Mouse (Mus musculus): ENCODE results near the gene Mgat4e. TPM values are rescaled to one million over a fixed set of nuclear protein-coding genes. Genes with fewer than 3 reads are reported as not detected.

Mgat4e gene
- not detected for total RNA-seq (2021)
- long read RNA-seq, experiment 1, result 0 reads
- long read RNA-seq, experiment 2, result 0 reads

DNA sequence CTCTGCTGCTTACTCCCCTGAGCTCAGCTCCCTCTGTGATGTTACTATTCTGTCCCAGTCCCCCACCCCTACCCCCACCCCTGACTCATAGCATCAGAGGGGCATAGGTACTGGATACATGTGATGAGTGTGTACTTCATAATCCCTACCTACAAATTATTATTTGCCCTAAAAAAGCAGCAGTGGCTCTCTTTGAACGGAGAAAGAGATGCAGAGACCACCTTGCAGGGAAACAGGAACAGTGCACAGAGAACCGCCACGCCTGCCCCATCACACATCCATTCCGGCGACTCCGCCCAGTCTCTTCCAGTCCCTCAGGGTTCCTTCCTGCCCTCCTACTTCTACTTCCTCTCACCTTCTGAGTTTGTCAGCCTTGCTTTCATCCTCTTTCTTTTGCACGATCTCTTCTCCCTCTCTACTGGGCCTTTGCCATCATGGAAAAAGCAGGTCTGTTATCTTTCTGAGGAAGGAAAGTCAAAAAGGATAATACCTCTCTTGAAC, at the start of gene Mgat4e:
Gene Mgat4e (minus strand): TSS at position 51 of the 501 bp plus-strand sequence.
- DNase-seq, result no peak

DNA sequence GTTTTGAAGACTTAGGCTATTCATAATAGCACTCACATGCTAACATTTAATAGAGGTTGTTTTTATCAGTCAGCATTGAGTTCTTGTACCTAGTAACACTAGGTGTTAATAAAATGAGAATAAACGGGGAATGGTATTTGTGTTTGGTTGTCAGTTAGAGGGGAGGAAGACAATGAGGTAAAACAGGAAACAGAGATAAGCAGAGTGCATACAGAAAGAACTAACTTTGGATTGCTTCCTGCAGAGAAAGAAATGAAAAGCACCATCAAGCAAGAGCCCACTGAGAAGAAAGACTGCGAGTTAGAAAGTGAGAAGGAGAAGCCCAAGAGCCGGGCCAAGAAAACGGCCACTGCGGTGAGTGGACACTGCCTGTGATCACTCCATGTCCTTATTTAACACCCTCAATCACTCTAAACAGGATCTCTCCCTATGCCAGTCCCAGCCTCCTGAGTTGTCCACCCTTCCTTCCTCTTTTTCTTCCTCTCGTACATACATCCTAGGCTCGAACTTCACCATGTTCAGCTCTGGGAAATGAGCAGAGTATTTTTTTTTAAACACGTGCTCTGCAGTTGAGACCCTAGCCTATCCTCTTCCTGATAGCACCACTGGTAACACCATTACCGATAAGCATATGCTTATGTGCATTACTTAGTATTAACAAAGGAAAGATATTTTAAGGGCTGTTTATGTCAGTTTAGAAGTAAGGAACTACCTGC, 48.0 kb upstream of the Mgat4e start:
- DNase-seq, result no peak

DNA sequence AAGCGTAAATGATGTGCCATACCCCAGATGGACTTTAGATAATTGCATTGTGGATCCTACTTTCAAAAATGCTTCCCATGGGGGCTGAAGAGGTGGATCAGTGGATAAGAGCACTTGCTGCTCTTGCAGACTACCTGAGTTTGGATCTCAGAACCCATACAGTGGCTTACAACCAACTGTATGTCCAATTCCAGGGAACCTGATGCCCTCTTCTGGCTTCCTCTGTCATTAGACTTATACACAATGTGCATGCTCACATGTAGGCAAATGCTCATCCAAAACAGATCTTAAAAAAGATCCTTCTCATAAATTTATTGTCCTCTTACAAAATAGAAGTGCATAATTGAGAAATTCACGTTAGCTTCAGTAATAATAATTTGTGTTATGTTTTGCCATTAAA, 42.3 kb upstream of the Mgat4e start:
- DNase-seq, result peak in 1 of 2 experiments; percentile 9

DNA sequence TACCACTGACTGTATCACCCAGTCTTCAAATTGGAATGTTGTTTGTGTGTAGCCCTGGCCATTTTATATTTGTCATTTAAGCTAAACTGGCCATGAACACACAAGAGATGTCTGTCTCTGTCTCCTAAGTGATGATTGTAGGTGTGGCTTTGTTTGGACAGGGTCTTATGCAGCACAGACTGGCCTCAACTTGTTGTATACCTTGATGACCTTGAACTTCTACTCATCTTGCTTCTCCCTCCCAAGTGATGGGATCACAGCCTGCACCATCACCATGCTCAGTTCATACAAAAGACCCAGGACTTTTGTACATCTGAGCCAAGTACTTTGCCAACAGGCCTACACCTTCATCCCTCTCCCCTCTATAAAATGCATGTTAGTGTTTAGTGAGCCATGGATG, 40.2 kb upstream of the Mgat4e start:
- no peak for DNase-seq

DNA sequence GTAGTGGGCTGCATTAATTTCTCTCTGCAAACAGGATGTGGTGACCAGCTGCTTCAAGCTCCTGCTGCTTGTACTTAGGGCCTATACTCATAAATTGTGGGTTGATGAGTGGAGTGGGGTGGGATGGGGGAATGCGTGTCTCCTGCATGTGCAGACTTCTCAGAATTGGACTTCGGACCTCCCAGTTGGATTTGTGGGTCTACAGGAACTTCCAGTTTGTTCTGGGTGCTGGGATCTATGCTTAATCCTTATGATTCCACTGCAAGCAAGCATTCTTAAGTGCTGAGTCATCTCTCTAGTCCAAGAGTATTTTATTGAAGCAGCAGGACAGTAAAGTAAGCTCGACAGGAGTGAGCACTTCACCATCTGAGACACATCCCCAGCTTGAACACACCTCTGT, 34.1 kb upstream of the Mgat4e start:
- no peak for DNase-seq

DNA sequence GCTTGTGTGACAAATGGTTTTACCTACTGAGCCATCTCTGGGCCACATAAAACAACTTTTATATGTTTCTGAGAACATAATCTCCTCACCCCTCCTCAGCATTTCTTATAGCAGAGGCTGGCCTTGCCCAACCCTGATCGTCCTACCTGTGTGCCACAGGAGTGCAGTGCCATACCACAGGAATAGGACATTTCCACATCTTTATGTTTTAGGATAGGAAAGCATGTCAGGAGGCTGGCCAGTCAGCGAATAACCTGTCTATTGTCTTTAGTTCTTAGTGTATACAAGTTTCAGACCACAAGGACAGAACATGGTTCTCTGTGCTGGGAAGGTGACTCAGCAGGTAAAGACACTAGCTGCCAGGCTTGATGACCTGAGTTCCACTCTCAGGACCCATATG, 31.3 kb upstream of the Mgat4e start:
- no peak for DNase-seq

DNA sequence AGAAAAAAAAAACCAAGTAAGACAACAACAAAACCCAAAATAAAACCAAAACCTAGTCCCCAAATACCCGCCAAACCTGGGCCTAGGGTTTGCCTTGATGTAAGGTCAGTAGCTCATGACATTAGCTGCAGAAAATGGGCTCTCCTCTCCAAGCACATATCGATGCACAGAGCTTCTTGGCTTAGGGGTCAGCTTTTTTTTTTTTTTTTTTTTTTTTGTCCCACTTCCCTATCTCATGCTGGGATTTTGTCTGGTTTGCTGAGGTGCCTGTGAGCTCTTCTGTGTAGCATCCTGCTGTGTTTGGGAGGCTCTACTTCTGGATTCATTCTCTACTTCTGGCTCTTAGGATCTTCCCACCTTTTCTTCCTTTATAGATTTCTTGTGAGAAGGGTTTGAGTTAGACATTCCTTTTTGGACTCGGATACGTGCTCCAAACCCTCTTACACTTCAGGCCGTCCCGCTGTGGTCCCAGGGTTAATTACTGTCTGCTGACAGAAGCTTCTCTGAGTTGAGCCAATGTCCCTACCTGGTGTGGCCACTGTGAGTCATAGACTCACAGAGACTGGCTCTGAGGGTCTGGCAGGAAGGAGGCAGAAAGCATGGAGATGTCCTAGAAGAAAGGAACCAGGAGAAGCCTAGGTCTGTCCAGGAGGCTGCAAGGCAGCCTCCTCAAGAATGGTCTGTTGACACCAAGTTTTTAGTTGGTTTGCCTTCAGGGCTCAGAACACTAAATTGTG, 28.1 kb upstream of the Mgat4e start:
- DNase-seq, result no peak

DNA sequence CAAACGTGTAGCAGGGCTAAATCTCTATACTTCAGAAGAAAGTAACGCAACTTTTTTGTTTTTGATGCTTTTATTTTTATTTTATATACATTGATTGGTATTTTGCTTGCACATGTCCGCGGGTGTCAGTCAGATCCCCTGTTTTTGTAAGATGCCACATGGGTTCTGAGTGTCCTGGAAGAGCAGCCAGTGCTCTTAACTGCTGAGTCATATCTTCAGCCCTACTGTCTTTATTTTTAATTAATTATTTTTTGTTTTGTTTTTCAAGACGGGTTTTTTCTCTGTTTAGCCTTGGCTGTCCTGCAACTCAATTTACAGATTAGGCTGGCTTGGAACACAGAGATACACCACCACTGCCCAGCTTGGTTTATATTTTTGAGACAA, 24.4 kb upstream of the Mgat4e start:
- DNase-seq, result no peak

DNA sequence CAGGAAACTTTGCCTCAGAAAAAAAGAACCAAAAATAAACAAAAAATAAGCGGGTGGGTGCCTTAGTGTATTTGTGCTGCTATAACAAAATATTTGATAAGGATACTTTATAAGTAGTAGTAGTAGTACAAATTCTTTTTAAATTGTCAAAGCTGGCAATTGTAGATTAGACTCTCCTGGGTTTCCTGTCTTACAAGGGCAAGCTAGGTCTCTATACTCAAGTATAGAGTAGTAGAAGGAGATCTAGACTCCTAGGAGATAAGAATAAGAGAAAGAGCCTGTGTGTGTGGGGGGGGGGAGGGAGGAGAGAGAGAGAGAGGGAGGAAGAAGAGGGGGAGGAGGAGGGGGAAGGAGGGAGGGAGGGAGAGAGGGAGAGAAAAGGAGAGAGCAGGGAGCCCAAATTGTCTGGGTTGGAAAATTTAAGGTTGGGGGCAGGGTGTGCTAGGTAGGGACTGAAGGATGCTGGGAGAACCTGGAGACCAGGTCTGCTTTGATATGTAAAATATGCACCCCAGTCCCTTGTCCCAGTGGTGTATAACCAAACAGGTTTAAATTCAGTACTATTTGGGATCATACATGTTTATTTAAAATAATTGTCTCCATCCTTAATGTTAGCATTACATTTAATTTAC, 23.9 kb upstream of the Mgat4e start:
- DNase-seq, result no peak

DNA sequence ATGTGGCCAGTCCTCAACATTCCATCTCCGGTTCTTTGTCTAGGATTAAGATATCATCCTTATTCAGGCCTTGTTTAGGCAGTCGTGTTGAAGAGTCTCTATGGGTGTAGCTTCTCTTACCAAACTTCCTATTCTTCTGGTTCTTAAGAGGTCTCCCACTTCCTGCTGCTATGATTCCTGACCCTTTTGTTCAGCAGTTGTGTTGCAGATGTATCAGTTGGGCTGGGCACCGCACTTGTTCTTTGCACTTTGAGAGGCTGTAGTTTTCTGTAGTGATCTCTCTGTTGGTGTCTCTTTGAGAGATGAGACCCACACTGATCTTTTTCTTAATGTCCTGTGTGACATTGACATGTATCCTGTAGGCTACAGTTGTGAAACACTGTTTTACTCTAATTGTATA, 21.1 kb upstream of the Mgat4e start:
- DNase-seq, result no peak

DNA sequence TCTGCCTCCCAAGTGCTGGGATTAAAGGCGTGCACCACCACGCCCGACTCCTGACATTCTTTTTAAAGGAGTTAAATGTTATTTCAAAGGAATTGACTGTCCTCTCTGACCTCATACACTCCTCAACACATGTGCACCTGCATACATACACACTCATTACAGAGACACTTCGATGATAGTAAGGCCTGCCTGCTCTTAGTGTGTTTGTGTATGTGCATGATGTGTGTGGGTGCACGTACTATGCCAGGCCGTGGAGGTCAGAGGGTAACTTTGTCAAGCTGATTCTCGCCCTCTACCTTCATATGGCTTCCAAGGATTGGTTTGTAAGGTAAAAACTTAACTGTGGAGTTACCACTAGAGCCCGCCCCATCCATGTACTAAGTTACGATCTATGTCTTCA, 20.7 kb upstream of the Mgat4e start:
- DNase-seq, result no peak

DNA sequence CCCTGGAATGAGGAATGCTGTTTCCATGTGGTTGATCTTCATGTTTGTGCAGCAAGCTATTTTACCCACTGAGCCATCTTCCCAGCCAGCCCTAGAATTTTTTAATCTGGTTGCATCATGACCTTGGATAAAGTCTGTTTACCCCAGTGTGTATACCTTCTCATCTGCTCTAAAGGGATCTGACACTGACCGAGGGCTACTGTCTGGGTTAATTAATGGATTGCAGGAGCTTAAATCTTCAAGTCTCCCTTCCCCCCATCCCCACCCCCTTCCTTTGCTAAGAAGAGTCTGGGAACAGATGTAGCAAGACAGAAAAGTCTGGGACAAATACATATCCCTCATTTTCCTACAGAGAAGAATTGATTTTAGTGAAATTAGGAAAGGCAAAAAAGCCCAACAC, 18.0 kb upstream of the Mgat4e start:
- DNase-seq, result no peak

DNA sequence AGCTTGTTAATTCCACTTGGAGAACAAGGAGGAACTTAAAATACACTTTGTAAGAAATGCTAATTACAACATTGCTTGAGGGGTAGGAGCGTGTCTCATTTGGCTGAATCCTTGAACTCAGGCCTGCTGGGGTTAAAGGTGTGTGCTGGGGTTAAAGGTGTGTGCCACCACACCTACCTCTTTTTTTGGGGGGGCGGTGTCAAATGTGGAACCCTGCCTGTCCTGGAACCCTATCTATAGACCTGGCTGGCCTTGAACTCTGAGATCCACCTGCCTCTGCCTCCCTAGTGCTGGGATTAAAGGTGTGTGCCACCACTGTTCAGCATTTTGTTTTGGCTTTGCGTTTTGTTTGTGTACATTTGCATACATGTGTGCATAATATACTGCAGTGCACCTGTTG, 14.2 kb upstream of the Mgat4e start:
- DNase-seq, result no peak

DNA sequence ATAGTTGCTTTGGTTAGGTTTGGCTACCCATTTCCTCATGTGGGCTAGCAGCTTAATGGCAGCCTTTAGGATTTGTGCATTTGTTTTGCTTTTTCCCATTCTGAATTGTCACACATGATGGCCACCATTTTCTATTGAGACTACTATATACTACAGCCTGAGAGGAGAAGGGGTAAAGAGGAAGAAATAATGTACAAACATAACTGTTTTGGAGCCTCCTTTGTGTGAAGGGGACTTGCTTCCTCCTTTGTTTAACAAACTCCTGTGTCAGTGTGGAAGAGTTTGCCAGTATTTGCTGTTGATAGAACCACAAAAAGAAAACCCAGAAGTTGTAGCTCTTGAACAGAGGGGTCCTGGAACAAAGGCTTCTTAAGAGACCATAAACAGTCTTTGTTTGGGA, 13.0 kb upstream of the Mgat4e start:
- no peak for DNase-seq

DNA sequence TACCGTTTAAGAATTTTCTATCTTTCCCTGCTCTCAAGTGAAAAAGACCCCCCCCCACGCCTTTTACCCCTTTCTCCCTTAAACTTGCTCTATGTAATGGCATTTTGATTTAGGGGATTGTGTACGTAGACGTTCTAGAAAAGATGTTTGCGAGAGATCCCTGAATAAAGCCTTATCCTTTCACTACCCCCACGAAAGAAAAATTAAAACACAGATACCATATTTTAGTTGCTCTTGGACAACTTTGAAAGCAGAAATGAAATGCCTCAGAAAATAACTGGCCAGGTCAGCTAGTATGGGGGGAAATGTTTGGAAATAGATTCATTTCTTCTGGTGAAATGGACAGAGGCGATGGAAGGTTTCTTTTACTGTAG, 12.3 kb upstream of the Mgat4e start:
- no peak for DNase-seq

DNA sequence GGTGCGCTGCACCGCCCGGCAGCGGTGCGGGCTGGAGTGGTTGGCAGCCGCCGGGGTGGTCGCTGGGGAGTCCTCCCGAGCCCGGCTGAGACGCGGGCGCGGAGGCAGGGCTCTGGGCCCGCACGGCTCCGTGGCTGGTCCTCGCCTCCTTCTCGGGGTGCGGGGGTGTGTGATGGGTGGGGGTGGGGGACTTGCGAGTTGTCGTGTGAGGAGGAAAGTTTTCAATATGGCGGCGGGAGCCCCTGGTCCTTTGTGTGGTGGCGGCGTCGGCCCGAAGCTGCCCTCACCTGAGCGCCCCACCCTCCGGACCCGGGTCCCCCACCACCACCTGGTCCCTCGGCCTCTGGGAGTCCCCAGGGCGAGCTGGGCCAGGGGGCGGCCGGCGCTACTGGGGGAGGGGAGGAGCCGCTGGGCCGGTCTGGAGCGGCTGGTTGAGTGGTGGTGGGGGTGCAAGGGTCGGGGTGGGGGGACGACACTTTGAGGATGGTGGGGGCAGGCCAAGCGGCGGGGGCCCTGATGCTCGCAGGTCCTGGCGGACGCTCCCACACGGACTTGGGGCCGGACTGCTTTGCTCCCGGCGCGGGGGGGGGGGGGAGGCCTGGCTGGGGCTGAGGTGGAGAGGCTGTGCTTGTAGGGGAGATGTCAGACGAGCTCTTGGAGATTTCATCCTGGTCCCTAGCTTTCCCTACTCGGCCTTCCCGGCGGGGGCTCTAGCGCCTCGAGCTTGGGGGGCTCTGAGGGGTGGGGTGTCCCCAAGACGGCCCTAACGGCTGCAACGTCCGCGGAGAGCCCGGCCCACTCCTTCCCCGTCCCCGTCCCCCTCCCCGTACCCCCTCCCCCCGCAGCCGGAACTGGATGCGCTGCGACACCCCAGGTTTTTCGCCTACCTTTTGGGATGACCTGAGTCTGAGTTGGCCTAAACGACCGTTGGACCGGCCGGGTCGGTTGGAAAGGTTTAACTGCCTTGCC, 11.6 kb upstream of the Mgat4e start:
- DNase-seq, result peak; percentile 20 to 43

DNA sequence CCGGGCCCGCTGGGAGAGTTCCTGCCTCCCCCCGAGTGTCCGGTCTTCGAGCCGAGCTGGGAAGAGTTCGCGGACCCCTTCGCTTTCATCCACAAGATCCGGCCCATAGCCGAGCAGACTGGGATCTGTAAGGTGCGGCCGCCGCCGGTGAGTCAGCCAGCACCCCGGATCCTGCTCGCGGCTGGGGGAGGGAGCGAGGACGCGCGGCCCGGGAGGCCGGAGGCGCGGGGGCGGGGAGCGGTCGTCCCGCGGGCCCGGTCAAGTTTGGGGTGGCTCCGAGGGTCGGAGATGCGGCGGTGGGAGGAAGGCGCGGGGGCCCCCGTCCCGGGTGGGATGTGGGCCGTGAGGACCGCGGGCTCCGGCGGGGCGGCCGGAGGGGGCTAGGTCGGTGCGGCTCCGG, 10.9 kb upstream of the Mgat4e start:
- DNase-seq, result peak; percentile 76 to 81

DNA sequence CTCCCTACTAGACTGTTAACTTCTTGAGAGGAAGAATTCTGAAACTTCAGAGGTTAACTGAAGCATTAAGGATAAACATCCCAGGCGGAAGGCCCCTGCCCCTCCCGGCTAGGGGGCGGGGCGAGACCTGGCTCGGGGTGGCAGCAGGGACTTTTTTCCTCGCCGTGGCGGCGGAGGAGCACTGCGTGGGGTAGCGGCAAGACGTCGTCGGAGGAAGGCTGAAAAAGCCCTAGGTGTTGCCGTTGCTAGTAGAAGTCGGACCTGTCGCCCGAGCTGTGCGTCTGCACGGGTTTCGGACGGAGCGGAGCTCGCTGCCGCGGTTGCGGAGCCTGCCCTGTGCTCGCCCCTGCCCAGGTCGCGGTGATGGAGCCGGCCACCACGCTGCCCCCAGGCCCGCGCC, 10.5 kb upstream of the Mgat4e start, which contains the start of gene Kdm5b:
Gene Kdm5b (plus strand): TSS at position 196 of the 400 bp plus-strand sequence.
- DNase-seq, result peak; percentile 90 to 95

DNA sequence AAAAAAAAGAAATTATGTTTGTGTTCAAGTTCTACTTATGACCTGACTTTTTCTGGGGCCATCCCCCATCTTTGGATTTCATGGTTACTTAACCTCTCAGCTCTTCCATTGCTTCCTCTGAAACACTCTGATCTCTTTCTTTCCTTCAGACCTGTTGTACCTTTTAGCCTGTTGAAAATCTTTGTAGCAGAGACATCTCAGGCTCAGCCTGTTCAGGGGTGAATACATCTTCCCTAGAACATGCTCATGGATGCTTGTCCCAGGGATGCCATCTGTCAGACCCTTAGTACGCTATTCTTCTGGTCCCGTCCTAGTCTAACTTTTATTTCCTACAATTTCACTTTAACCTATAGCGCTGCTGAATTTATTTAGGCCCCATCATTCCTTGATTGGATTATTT, 9.7 kb upstream of the Mgat4e start:
- no peak for DNase-seq

DNA sequence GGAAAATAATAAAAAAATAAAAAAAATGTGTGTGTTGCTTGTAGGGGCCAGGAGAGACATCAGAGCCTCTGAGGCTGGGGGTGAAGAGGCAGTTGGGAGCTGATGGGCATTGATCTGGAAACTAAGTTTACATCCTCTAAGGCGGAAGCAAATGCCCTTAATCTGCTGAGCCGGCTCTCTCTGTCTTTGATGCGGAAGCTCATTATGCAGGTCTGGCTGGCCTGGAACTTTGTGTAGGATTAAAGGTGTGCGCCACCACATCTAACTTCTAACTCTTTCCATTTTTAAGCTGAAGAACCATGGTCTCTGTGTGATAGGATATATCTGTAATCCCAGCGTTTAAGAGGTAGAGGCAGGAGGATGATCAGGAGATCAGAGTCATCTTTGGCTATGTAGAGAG, 9.0 kb upstream of the Mgat4e start:
- no peak for DNase-seq

DNA sequence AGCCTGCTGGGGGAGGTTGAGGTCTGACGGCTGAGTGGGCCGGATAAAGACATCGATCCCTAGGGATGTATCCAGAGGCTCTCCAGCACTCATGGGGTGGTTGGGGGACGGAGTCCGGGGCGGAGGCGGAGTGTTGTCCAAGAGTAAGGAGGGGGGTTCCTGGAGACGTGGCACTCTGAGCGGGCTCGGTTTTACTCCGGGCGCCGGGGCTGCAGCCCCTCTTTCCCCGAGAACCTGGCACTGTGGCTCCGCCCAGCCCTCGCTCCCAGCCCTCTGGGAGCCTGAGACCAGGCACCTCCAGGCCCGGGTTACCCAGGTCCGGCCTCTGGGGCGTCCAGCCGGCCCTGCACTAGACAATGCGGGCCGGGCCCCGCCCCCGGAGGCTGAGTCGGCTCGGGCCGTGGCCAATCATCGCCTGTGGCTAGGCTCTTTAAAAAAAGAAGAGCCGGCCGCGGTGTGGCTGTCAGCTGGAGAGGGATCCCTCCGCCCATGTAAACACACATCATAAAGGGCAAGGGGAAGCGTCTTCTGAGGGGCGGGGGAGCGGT, 7.3 kb upstream of the Mgat4e start:
- peak; percentile 98 to 99 for DNase-seq
